Mouse (Mus musculus) embryonic facial prominence, embryonic 15.5 days (tissue): Measurements from ENCODE around the gene Tex10. TPM values are rescaled to one million over a fixed set of nuclear protein-coding genes. Genes with fewer than 3 reads are reported as not detected.

Source experiments
- ATAC-seq: fragments of 200-750 bp; cut with Nextera tagmentation; 2 replicates; pipeline ENCODE4 v1.8.0; 2017; ENCODE audit warnings: low read depth, moderate TSS enrichment; ENCODE audit not compliant: insufficient number of reproducible peaks, low FRiP score, low TSS enrichment
- H3K27ac ChIP-seq: fragments of 300-500 bp; sonication (generic); replicated peaks from 2 replicates; pipeline ENCODE4 v1.5.1; 2015; ENCODE audit warnings: mild to moderate bottlenecking, inconsistent platforms
- H3K27me3 ChIP-seq: fragments of 300-500 bp; sonication (generic); 2 replicates; pipeline ENCODE4 v1.6.1; 2015; ENCODE audit warnings: inconsistent platforms
- H3K36me3 ChIP-seq: fragments of 300-500 bp; sonication (generic); 2 replicates; pipeline ENCODE4 v1.6.1; 2015; ENCODE audit warnings: mild to moderate bottlenecking, inconsistent platforms
- H3K4me1 ChIP-seq: fragments of 300-500 bp; sonication (generic); 2 replicates; pipeline ENCODE4 v1.6.1; 2015; ENCODE audit warnings: inconsistent platforms
- H3K4me2 ChIP-seq: fragments of 300-500 bp; sonication (generic); replicated peaks from 2 replicates; pipeline ENCODE4 v1.6.1; 2015; ENCODE audit warnings: mild to moderate bottlenecking, inconsistent platforms
- H3K4me3 ChIP-seq: fragments of 300-500 bp; sonication (generic); replicated peaks from 2 replicates; pipeline ENCODE4 v1.5.1; 2015; ENCODE audit warnings: mild to moderate bottlenecking, inconsistent platforms
- H3K9ac ChIP-seq: fragments of 300-500 bp; sonication (generic); 2 replicates; pipeline ENCODE4 v1.6.1; 2015; ENCODE audit warnings: inconsistent platforms
- H3K9me3 ChIP-seq: fragments of 300-500 bp; sonication (generic); replicated peaks from 2 replicates; pipeline ENCODE4 v1.6.1; 2016; ENCODE audit warnings: inconsistent platforms
- WGBS: fragments of 180-500 bp; shearing (Covaris S2); methylation state at CpG from one replicate; pipeline ENCODE4 v1.1.7; 2015; 5-methylcytosine and 5-hydroxymethylcytosine counted together
- polyA plus RNA-seq: library from polyadenylated mRNA; unstranded; fragments of >200 nt; fragmentation: Nextera tagmentation; extraction: Ambion mirVana; gene quantifications from 2 replicates; pipeline ENCODE4 v1.2.1, GENCODE M21; 2015

Gene Tex10
- polyA plus RNA-seq: 50.2 and 51.0 TPM in 2 replicates

DNA sequence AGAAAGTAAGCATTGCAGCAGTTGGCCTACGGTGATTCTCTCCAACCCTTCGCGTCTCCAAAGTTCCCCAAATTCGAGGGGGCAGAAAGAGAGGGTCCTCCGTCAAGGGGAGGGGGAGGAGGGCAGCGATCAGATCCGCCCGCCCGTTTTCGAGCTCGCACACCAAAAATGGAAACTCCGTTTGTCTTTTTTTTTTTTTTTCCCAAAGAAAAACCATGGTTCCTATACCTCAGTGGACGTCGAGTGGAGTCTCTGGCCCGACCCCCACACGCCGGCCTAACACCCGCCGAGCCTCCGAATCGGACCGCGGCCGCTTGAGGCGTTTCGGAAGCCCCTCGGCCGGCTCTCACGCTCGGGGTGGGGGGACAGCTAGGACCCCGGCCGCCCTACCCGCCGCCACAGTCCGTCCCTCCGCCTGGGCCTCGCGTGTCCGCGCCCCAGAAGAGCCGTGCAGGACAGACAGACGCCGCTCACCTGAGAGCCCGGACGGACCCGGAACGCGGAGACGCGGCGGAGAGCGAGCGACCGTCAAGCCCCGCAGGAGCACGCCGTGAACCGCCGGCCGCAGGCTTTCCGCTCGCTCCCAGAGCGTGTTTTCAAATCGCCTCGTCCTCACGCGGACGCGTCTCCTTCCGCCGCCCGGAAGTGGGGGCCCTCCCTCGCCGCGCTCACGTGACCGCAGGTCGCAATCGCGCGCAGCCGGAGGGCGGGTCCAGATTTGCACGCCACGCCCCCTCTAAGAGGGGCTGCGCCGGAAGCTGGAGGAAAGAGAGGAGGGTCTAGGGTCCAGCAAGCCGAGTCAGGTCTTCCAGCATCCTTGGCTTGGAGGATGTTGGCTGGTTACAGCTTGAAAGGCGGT lies at the start of gene Tex10:
Gene Tex10, minus strand, starts transcription at position 668 of the 859 bp plus-strand sequence.
- Histone ChIP-seq H3K27ac (peak within 1 kb of the TSS; percentile 83), H3K27me3 (no peaks in the 10 kb centered on the region), H3K4me2 (peak within 1 kb of the TSS; percentile 53), H3K36me3 (peaks cover 7% of the 10 kb centered on the region; the same call in 1 of the 2 replicates), H3K9me3 (no peaks in the 10 kb centered on the region), H3K4me3 (peak within 1 kb of the TSS; percentile 94), H3K9ac (peak within 1 kb of the TSS; percentile 87), H3K4me1 (peaks cover 12% of the 10 kb centered on the region)
- under 1% methylated on average over 89 of the region's 89 CpGs for WGBS
- peak; percentile 95 for ATAC-seq

DNA sequence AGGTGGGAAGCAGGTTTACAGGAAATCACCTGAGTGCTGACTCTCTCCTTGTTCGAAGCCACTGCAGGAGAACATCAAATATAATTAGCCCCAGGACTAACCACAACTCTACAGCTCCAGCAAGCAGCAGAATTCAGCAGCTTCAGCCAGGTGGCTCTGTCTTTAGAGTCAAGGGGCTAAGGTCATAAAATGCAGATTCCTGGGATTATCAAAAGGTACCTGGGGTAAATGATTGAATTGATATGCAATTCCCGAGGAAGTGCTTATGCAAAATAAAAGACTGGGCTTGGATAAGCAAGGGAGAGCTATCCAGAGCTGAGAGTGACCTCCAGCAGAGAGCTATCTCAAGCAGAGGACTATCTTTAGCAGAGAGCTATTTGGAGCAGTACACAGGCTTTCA lies 37.6 kb upstream of the Tex10 start:
- no peak for ATAC-seq
- 51% methylated on average over 2 of the region's 2 CpGs for WGBS

DNA sequence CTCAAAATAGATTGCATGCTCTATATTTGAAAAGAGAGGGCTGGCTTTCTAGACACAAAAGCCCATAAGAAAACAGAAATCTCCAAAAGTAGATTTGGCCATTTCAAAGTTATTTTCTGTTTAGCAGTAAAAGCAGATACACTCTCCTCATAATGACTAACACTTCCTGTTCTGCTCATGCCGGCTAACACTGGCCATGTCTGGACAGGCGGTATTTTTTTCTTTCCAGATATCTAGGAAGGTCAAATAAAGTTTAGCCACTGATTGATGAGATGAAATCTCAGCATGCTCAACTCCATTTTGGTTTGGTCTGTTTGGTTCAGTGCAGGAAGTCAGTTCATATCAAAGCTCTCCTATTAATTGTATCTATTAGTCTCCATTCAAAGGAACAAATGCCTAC lies 19.3 kb upstream of the Tex10 start:
- Histone ChIP-seq H3K4me2 (no peak overlapping the region), H3K4me1 (no peaks in the 10 kb centered on the region), H3K27ac (no peak overlapping the region), H3K9me3 (no peaks in the 10 kb centered on the region), H3K9ac (no peak overlapping the region), H3K36me3 (no peaks in the 10 kb centered on the region), H3K27me3 (no peaks in the 10 kb centered on the region), H3K4me3 (no peak overlapping the region)
- no peak for ATAC-seq
- 63% methylated on average over 2 of the region's 2 CpGs for WGBS

More for the DNA sequence above, 37.6 kb upstream of the Tex10 start:
- no peak overlapping the region for H3K4me3 ChIP-seq
- H3K4me2 ChIP-seq: no peak overlapping the region
- no peaks in the 10 kb centered on the region for H3K27me3 ChIP-seq
- H3K9ac ChIP-seq: no peak overlapping the region
- no peaks in the 10 kb centered on the region for H3K4me1 ChIP-seq
- H3K9me3 ChIP-seq: 0 out of 2 replicates have a peak, but pooled peaks cover 4% of the 10 kb centered on the region
- no peaks in the 10 kb centered on the region for H3K36me3 ChIP-seq
- no peak overlapping the region for H3K27ac ChIP-seq

DNA sequence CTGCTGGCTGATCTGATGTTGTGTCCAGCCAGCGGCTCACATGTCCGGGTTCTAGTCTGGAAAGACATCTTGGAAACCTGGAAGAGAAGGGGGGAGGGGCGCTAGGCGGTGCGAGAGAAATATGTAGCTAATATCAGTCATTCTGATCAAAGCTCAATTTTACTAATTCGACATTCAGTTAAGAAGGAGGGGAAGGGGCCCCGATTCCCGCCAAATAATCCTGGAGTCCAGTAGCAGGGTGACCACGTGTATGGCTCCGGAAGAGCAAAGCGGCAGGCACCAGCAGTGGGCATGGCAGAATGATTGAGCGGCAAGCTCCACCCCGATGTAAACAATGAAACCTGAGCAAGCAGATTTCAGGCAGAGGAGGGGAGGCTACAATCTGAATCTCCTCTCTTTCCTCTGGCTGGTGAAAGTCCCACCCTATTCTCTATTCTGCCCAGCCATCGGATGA lies 18.1 kb upstream of the Tex10 start:
- H3K4me1 ChIP-seq: no peaks in the 10 kb centered on the region
- H3K4me2 ChIP-seq: peak overlapping the region; percentile 54
- H3K9me3 ChIP-seq: no peaks in the 10 kb centered on the region
- H3K9ac ChIP-seq: no peak overlapping the region
- ATAC-seq: no peak
- no peak overlapping the region for H3K27ac ChIP-seq
- no peaks in the 10 kb centered on the region for H3K27me3 ChIP-seq
- H3K4me3 ChIP-seq: peak overlapping the region; percentile 39
- WGBS: 6% methylated on average over 14 of the region's 14 CpGs
- no peaks in the 10 kb centered on the region for H3K36me3 ChIP-seq

DNA sequence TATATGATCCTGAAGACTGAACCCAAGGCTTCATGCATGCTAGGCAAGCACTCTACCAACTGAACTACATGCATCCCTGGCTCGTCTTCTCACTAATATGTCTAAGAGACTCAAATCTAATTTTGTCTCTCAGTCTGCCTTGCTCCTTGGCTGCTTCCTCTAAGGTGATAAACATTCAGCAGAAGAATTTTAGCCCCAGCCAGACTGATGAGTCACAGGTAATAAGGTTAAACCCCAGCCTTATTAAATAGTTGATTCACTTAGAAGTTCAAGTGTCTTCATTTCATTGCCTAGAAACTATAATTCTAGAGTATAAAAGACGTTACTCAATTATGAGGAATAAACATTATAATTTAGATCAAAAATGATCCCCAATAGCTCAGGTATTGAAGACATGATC lies 15.7 kb upstream of the Tex10 start:
- Histone ChIP-seq H3K9ac (no peak overlapping the region), H3K27me3 (no peaks in the 10 kb centered on the region), H3K4me2 (no peak overlapping the region), H3K36me3 (no peaks in the 10 kb centered on the region), H3K4me3 (no peak overlapping the region), H3K27ac (no peak overlapping the region), H3K4me1 (no peaks in the 10 kb centered on the region), H3K9me3 (no peaks in the 10 kb centered on the region)
- ATAC-seq: no peak
- WGBS: 71% methylated on average over 2 of the region's 2 CpGs

DNA sequence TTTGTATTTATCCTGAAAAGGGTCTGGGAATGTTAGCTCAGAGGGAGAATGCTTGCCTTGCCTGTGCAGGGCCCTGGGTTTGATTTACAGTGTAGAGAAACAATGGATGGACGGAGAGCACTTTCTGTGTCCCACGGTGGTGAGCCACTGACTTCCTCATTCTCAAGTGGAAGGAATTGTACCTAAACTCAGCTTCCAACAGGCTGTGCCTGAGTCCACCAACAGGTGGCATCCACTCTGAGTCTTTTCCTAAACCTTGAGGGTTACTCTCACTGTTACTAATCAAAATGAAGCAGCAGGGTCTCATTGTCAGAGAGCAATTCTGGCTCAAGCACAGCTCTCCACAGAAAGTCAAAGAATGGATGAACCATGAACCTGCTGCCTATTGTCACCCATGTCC lies 8.0 kb upstream of the Tex10 start:
- 24% methylated on average over 2 of the region's 2 CpGs for WGBS
- ATAC-seq: no peak

DNA sequence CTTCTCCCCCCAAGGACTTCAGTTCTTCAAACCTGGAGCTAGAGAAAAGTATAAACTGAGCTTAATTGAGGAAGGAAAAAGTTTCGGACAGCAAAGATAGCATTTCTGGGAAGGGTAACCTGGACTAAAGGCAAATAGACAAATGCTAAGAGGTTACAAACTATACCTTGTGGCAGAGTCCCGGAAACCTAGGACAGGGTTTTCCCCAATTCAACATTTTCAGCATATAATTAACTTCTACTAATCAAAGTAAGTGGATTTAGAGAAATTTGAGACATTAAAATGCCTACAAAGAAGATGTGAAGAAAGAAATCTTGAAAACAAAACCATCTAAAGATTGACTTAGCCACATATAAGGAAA lies 372 bp upstream of the Tex10 start:
- peak overlapping the region; percentile 53 for H3K4me2 ChIP-seq
- H3K4me1 ChIP-seq: peaks cover 12% of the 10 kb centered on the region
- H3K27me3 ChIP-seq: no peaks in the 10 kb centered on the region
- no peaks in the 10 kb centered on the region for H3K9me3 ChIP-seq
- no peak for ATAC-seq
- no peak overlapping the region; the same call in 1 of the 2 replicates for H3K27ac ChIP-seq
- 0 out of 2 replicates have a peak overlapping the region, but pooled peaks have one; percentile 87 for H3K9ac ChIP-seq
- 73% methylated on average over 2 of the region's 2 CpGs for WGBS
- peaks cover 2% of the 10 kb centered on the region; the same call in 1 of the 2 replicates for H3K36me3 ChIP-seq
- H3K4me3 ChIP-seq: peak overlapping the region; percentile 94

More for the DNA sequence above, 8.0 kb upstream of the Tex10 start:
- H3K4me2 ChIP-seq: no peak overlapping the region
- H3K36me3 ChIP-seq: no peaks in the 10 kb centered on the region
- H3K27ac ChIP-seq: no peak overlapping the region
- no peaks in the 10 kb centered on the region for H3K9me3 ChIP-seq
- no peaks in the 10 kb centered on the region for H3K4me1 ChIP-seq
- no peak overlapping the region for H3K4me3 ChIP-seq
- no peak overlapping the region for H3K9ac ChIP-seq
- no peaks in the 10 kb centered on the region for H3K27me3 ChIP-seq

DNA sequence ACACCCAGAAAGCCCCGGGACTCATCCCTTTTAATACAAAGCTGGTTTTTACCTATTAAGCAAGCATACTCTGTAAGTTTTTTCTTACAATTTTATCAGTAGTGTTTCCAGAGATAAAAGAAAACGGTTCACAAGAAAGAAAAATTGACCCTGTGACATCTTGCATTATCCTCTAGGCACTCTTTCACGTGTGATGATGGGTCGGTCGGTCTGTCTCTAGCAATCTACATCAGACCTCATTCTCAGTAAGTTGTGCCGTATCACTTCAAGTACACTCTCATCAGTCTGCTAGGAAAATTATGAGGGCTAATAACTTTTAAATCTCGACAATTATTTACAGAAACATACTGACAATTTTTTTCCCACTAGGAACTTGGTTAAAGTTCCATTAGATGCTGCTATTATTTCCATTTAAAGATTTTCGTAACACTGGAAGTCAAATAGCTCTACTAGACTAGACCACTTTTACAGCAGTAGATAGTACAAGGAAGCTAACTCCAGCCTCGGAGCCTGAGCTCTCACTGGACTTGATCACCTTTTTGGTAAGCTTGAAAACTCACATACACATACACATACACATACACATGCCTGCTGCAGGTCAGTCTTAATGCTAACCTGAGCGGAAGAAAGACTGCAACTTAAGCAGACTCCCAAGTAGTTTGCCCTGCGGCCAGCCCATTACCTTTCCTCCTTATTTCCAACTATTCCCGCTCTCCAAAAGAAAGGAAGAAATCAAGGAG lies 1.0 kb downstream of the Tex10 start:
- 10% methylated on average over 12 of the region's 12 CpGs for WGBS
- ATAC-seq: no peak

DNA sequence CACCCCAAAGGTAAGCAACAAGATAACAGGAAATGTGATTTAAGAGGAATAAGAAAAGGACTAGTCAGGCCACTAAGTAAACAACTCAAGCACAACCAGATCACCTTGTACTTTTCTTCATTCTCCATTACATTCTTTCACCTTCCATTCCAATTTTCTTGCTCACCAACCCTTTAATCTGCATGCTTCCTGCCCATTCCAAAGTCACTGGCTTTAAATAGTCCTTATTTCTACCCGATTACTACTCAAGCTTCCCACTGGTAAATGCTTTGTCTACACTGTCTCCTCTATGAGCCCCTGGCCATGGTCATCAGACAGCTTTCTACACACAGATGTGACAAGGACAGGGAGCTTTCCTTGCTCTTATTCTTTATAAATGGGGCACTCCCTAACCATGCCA lies 2.3 kb downstream of the Tex10 start:
- ATAC-seq: no peak
- no peaks in the 10 kb centered on the region for H3K27me3 ChIP-seq
- 33% methylated on average over 1 of the region's 1 CpGs for WGBS
- H3K9ac ChIP-seq: no peak overlapping the region
- peaks cover 12% of the 10 kb centered on the region for H3K4me1 ChIP-seq
- H3K4me3 ChIP-seq: no peak overlapping the region
- H3K27ac ChIP-seq: no peak overlapping the region
- peaks cover 14% of the 10 kb centered on the region for H3K36me3 ChIP-seq
- peak overlapping the region; percentile 53 for H3K4me2 ChIP-seq
- no peaks in the 10 kb centered on the region for H3K9me3 ChIP-seq

More for the DNA sequence above, 1.0 kb downstream of the Tex10 start:
- no peaks in the 10 kb centered on the region for H3K9me3 ChIP-seq
- peaks cover 12% of the 10 kb centered on the region for H3K4me1 ChIP-seq
- H3K27ac ChIP-seq: no peak overlapping the region; the same call in 1 of the 2 replicates
- H3K9ac ChIP-seq: peak overlapping the region; percentile 87
- peak overlapping the region; percentile 94 for H3K4me3 ChIP-seq
- peak overlapping the region; percentile 53 for H3K4me2 ChIP-seq
- no peaks in the 10 kb centered on the region for H3K27me3 ChIP-seq
- H3K36me3 ChIP-seq: peaks cover 11% of the 10 kb centered on the region

DNA sequence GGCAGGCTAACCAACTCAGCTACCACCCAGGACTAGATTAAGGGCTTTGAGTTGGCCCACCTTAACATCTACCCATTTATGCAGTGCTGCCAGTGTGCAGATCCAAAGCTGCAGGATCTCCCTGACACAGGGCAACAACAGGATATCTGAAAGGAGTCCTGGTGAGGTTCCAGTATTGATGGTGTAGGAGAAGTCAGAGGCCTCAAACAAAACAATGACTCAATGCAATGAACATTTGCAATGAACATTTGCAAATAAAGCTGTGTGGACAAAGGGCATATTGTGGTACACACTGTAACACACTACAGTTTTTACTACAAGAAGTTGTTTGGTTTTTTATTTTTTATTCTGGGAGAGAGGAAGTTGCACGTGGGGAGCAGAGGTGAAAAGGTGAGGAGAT lies 12.2 kb downstream of the Tex10 start:
- Histone ChIP-seq H3K36me3 (peaks cover 39% of the 10 kb centered on the region), H3K9ac (no peak overlapping the region), H3K4me3 (no peak overlapping the region), H3K9me3 (no peaks in the 10 kb centered on the region), H3K4me2 (no peak overlapping the region), H3K27me3 (no peaks in the 10 kb centered on the region), H3K27ac (no peak overlapping the region), H3K4me1 (no peaks in the 10 kb centered on the region)
- no peak for ATAC-seq
- 76% methylated on average over 1 of the region's 1 CpGs for WGBS

DNA sequence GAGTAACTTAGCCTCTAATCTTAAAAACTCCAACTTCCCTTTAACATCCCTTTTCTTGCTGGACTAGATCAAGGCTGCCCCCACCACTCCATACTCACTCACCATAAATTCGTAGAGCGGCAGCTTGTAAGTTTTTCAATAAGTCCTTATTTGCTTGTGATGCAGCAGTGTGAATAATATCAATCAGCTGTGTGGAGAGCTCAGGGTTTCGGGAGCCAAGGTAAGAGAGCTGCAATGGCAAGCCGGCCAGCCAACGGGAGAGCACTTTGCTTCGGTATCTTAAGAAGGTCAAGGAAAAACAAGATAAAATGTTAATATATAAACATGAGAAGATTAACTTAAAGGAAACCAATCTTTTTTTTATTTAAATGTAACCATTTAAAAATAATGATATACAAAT lies 14.8 kb downstream of the Tex10 start:
- no peaks in the 10 kb centered on the region for H3K4me1 ChIP-seq
- no peak overlapping the region for H3K27ac ChIP-seq
- H3K9me3 ChIP-seq: no peaks in the 10 kb centered on the region
- no peak overlapping the region for H3K9ac ChIP-seq
- H3K27me3 ChIP-seq: no peaks in the 10 kb centered on the region
- 94% methylated on average over 6 of the region's 6 CpGs for WGBS
- peaks cover 47% of the 10 kb centered on the region for H3K36me3 ChIP-seq
- ATAC-seq: no peak
- no peak overlapping the region for H3K4me2 ChIP-seq
- no peak overlapping the region for H3K4me3 ChIP-seq
